Mouse (Mus musculus) hematopoietic stem cell, adult 5-6 weeks (primary cell): Measurements from ENCODE around the gene Gale. TPM values are rescaled to one million over a fixed set of nuclear protein-coding genes. Genes with fewer than 3 reads are reported as not detected.

ENCODE experiments used
- ATAC-seq, 2 experiments: fragments of 125-278 bp in 1 of 2; replicated peaks in 1 of 2; 2 replicates each; pipeline ENCODE4 v1.8.0; 2016 to 2017; ENCODE audit warnings: inconsistent platforms in 2 of 2, mild to moderate bottlenecking in 2 of 2, moderate number of reproducible peaks in 2 of 2, low read depth in 1 of 2, moderate TSS enrichment in 1 of 2; ENCODE audit not compliant: low FRiP score in 2 of 2, poor library complexity in 2 of 2, severe bottlenecking in 2 of 2, insufficient read depth in 1 of 2, low TSS enrichment in 1 of 2
- total RNA-seq: library from RNA; stranded (forward); fragments of 172-1452, 232-1000 nt; gene quantifications from 2 replicates; pipeline ENCODE4 v1.2.3, GENCODE M21; 2017

Gene Gale
- total RNA-seq, 1 experiment from 2014 or later: 4.4 TPM

GRCm38 (mm10) chr4:135985769-135986168, 22.2 kb downstream of the Gale start:
- no peak for ATAC-seq

- no peak for ATAC-seq
Measured at GRCm38 (mm10) chr4:135986301-135986942, 22.9 kb downstream of the Gale start.

- ATAC-seq: peak; percentile 77 to 83
Measured at GRCm38 (mm10) chr4:135986943-135987710, 23.6 kb downstream of the Gale start, which contains the start of gene Pithd1. Gene Pithd1, minus strand, starts transcription at chr4:135987264.

GRCm38 (mm10) chr4:135987714-135988113, 24.2 kb downstream of the Gale start:
- no peak for ATAC-seq

- no peak for ATAC-seq
Measured at GRCm38 (mm10) chr4:135993941-135994340, 30.4 kb downstream of the Gale start.

DNA sequence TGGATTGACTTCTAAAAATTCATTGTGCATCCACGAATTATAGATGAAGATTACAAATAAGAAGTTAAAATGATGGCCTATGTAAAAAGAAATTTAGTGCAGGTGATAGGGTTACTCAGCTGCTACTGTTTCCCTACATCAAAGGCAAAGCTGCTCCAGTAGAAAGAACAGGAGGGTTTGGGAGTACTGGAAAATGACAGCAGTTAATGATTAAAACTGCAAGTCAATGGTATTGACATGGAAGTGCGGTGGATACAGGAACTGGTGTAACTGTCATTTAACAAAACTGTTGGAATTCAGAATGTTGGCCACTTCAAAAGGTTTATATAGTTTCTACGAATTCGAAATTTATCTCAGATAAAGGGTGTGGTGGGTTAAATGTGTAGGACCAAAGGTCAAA, 31.6 kb downstream of the Gale start:
- no peak for ATAC-seq

DNA sequence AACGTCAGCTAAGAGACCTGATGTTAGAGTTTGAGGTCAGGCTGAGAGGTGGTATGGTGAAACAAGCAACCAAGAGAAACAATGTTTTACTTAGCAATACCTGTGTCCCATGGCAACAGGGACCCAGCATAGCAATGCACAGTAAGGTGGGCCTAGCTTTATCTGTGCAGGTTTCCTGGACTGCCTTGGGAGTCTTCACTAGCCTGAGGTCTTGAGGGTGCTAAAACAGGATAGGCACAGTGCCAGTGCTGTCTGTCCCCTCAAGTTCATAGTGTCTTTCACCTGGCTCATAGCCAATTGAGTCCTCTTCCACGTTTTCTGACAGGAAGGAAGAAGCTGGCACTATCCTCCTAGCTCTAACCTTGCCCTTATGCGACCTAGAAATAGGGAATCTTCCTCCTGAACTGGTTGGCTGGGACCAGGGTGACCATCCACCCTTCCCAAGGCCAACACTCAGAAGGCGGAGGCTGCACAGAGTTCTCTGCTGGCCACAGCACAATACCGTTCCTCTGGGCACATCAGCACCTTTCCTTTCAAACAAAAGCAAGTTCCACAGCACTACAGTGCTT, 40.7 kb downstream of the Gale start:
- ATAC-seq: no peak

DNA sequence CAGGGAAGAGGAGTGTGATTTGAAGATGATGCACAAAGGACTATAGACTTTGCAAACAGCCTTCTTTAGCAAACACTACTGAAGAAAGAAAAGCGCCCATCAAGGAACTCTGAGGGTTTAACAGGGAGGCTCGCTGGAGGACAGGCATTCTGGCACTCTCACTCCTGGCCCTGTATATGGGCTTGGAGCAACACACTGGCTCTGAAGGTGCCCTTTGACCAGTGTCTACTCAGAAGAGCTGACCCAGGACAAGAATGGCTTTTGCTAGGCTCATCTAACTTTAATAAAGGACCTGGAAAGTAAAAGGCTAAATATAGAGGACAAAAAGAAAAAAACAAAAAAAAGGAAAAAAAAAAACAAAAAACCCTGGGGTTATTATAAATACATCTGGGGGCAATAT, 41.4 kb downstream of the Gale start:
- ATAC-seq: no peak

GRCm38 (mm10) chr4:136006821-136007220, 43.3 kb downstream of the Gale start:
- no peak for ATAC-seq

- ATAC-seq: no peak
Measured at GRCm38 (mm10) chr4:136008782-136009447, 45.4 kb downstream of the Gale start.

DNA sequence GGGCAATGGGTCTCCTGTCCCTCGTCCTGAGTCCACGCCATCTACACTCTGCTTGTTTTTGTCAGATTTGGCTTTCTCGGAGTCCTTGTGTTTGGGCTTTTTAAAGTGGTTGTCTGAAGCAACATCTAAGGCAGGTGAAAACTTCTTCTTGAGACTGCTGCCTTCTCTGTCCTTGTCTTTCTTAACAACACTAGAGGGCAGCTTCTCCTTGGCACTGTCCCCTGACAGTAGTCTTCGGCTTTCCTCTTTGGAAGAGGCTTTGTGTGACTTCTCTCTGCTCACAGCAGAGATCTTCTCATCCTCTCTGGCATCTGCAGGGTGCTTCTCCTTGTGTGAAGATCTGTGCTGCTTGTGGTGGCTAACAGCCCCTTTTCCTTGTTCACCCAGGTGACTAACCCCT, 47.1 kb downstream of the Gale start:
- no peak for ATAC-seq

DNA sequence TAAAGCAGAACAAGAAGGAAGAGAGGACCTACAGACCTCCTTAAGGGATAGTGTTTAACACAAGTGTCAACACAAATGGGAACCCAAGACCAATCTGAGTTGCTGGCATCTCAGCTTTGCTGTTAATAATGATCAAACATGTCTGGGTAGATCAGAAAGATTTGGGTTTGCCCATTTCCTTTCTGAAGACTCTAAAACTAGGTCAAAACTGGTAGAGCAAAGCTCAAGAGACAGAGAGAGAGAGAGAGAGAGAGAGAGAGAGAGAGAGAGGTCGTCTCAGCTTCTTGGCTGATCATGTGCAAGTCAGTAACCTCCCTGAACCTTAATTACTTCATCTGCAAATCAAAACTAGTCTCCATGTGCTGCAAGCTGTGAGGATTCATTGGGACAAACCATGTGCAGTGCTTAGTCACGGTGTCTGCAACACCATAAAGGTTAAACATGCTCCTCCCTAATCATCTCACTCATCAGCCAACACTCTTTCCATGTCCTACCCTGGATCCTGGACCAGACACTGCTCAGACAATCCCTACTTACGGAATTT, 52.6 kb downstream of the Gale start:
- no peak for ATAC-seq

Other genes with a start within 250 kb of the Gale start
- not detected in 2 replicates for gene Il22ra1, start 235.6 kb upstream of the Gale start, total RNA-seq
- not detected in 2 replicates for gene Myom3, start 204.0 kb upstream of the Gale start, total RNA-seq
- gene Srsf10, start 108.0 kb upstream of the Gale start, total RNA-seq: 246 and 267 TPM in 2 replicates
- gene Pnrc2, start 89.9 kb upstream of the Gale start, total RNA-seq: 210 and 250 TPM in 2 replicates
- gene Cnr2, start 68.3 kb upstream of the Gale start, total RNA-seq: 3.1 and 3.8 TPM in 2 replicates
- gene Fuca1, start 43.0 kb upstream of the Gale start, total RNA-seq: 99.5 and 155 TPM in 2 replicates
- gene Hmgcl, start 17.3 kb upstream of the Gale start, total RNA-seq: 32.2 and 35.7 TPM in 2 replicates
- 10.8 and 19.3 TPM in 2 replicates for gene Lypla2, start 8.9 kb downstream of the Gale start, total RNA-seq
- gene Pithd1, start 23.5 kb downstream of the Gale start, total RNA-seq: 24.1 and 63.2 TPM in 2 replicates
- gene Eloa, start 58.0 kb downstream of the Gale start, total RNA-seq: 43.3 and 49.1 TPM in 2 replicates
- gene Rpl11, start 89.7 kb downstream of the Gale start, total RNA-seq: 829 and 1,291 TPM in 2 replicates
- 6.8 and 7.3 TPM in 2 replicates for gene Id3, start 179.8 kb downstream of the Gale start, total RNA-seq
- gene E2f2, start 208.7 kb downstream of the Gale start, total RNA-seq: 7.1 and 7.2 TPM in 2 replicates
- 0.19 and 0.25 TPM in 2 replicates for gene Asap3, start 242.6 kb downstream of the Gale start, total RNA-seq